Comparison of ENCODE assay signal across 8 mouse cellular contexts in the genomic region with DNA sequence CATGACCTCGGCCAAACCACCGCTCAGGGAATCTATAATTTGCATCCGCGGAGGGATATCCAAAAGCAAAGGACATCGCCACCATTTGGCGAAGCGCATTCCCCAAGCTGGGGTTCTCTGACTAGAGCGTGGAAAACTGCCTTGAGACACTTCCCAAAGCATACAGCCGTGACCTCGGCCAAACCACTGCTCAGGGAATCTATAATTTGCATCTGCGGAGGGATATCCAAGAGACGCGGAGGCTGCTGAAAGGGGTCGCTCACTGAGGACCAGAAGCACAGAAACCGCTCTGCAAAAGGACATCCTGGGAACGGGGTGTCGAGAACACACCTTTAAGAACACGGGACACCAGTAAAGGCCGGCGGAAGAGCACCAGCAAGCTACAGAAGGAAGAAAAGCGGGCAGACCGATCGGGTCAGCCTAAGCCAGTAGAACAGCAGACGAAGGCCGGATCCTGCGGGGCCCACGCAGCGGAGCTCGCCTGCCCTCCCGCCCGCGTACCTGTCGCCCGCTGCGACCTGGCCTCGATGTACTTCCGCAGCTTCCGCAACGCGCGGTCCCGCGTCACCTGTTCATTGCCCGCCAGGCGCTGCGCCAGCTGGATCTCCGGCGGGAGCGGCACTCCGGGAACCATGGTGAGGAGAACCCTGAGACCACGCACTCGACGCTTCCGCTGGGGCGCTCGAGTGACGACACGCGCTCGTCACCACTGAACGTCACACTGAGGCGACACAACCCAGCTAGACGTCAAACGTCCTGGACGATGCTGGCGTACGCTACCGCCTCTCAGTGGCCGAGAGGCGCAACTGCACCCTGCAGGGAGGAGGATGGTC. TPM values are rescaled to one million over a fixed set of nuclear protein-coding genes. Genes with fewer than 3 reads are reported as not detected.
DNase-seq lines count a peak whose midpoint lies in the region; ATAC-seq lines count a peak whose summit lies in the region.

Rrp1 (minus strand) TSS at position 725 of the 833 bp plus-strand sequence.

- no peaks in the 10 kb centered on the region for H3K27me3 ChIP-seq in hindbrain, embryonic 12.5 days

- H3K4me2 ChIP-seq in hindbrain, embryonic 12.5 days (replicated peaks): peak within 1 kb of the TSS; percentile 83

- peak within 1 kb of the TSS; percentile 95 for H3K4me3 ChIP-seq in hindbrain, embryonic 12.5 days

- no peaks in the 10 kb centered on the region for H3K9me3 ChIP-seq in hindbrain, embryonic 12.5 days (replicated peaks)

- WGBS in hindbrain, embryonic 12.5 days: under 1% methylated on average over 70 of the region's 70 CpGs

- peaks cover 10% of the 10 kb centered on the region for H3K4me1 ChIP-seq in hindbrain, embryonic 12.5 days

- peak within 1 kb of the TSS; percentile 88 for H3K27ac ChIP-seq in hindbrain, embryonic 12.5 days

- H3K9ac ChIP-seq in hindbrain, embryonic 12.5 days: peak within 1 kb of the TSS; percentile 90

- DNase-seq in NIH3T3 (ENCODE audit: low read depth): peak; percentile 99
- peak; percentile 98 for DNase-seq in cerebellum, postnatal 10 days
- DNase-seq in frontal cortex, postnatal 10 days (ENCODE audit: low spot score in 2 of 2): peak; percentile 93 to 96
- DNase-seq in layer of hippocampus, postnatal 14 days (ENCODE audit: low spot score in 2 of 2): peak; percentile 98 to 99
- peak; percentile 94 for DNase-seq in lung, postnatal 14 days
- peak; percentile 92 for DNase-seq in retina, adult 2 months (ENCODE audit: low read depth, low spot score)
- peak; percentile 93 to 94 for DNase-seq in thymus, postnatal 36 days

- H3K36me3 ChIP-seq in hindbrain, embryonic 12.5 days: peaks cover 34% of the 10 kb centered on the region

- ATAC-seq in hindbrain, embryonic 12.5 days (ENCODE audit: low FRiP score): peak; percentile 91

RNA-seq across cellular contexts. Expression of gene Rrp1, which starts in this region (rescaled TPM):
- polyA plus RNA-seq in hindbrain, embryonic 12.5 days (2016; fragmentation: Nextera tagmentation; extraction: Ambion mirVana): 339 and 343 TPM in 2 replicates
- total RNA-seq in layer of hippocampus, postnatal 14 days (2021): 100 to 1,000 TPM; 337 to 342 TPM

Comparison
In these comparisons a context has a peak if more than half of its experiments do, and no peak if none do; other contexts are left out.
1. Peak in every context shown above with its lines: DNase-seq, ATAC-seq, H3K4me3 ChIP-seq and H3K27ac ChIP-seq.